Mouse (Mus musculus) embryo, embryonic 10.5 days (tissue): ENCODE measurements around the gene Erbb3.
"Not testable (repeated sequence)": the region's sequence is repeated elsewhere in the genome, so short reads cannot be mapped to it uniquely, and the experiment has no call there.

Source experiments
- DNase-seq: peaks from one replicate; pipeline ENCODE4 v3.0.0-alpha.2; 2015; ENCODE audit warnings: low spot score

Gene Erbb3

GRCm38 (mm10) chr10:128589464-128590192 lies at the start of gene Erbb3:
Gene Erbb3, minus strand, starts transcription at chr10:128589652.
- DNase-seq: peak; percentile 78

- peak; percentile 59 for DNase-seq
These were observed 47.6 kb upstream of the Erbb3 start for GRCm38 (mm10) chr10:128637011-128637410.

- no peak for DNase-seq
These were observed 47.1 kb upstream of the Erbb3 start for GRCm38 (mm10) chr10:128636561-128636960.

GRCm38 (mm10) chr10:128635697-128636096 lies 46.2 kb upstream of the Erbb3 start:
- no peak for DNase-seq

- DNase-seq: no peak
These were observed 42.1 kb upstream of the Erbb3 start for GRCm38 (mm10) chr10:128631571-128631970.

- not testable (repeated sequence) for DNase-seq
These were observed 40.9 kb upstream of the Erbb3 start for GRCm38 (mm10) chr10:128630306-128630705.

- no peak for DNase-seq
These were observed 40.3 kb upstream of the Erbb3 start for GRCm38 (mm10) chr10:128629746-128630145.

GRCm38 (mm10) chr10:128627398-128628317 lies 38.2 kb upstream of the Erbb3 start:
- DNase-seq: no peak

- DNase-seq: peak; percentile 100
These were observed 37.2 kb upstream of the Erbb3 start, which contains the start of gene Rps26 for GRCm38 (mm10) chr10:128626311-128627310. Gene Rps26, minus strand, starts transcription at chr10:128626747.

GRCm38 (mm10) chr10:128625287-128625894 lies 35.9 kb upstream of the Erbb3 start:
- DNase-seq: no peak

- DNase-seq: not testable (repeated sequence)
These were observed 33.7 kb upstream of the Erbb3 start for GRCm38 (mm10) chr10:128623106-128623613.

GRCm38 (mm10) chr10:128622702-128623101 lies 33.2 kb upstream of the Erbb3 start:
- DNase-seq: no peak

- DNase-seq: no peak
These were observed 32.6 kb upstream of the Erbb3 start for GRCm38 (mm10) chr10:128621986-128622520.

GRCm38 (mm10) chr10:128620241-128620640 lies 30.8 kb upstream of the Erbb3 start:
- no peak for DNase-seq

- not testable (repeated sequence) for DNase-seq
These were observed 29.7 kb upstream of the Erbb3 start for GRCm38 (mm10) chr10:128619148-128619547.

GRCm38 (mm10) chr10:128618570-128618969 lies 29.1 kb upstream of the Erbb3 start:
- DNase-seq: no peak

GRCm38 (mm10) chr10:128615798-128616448 lies 26.5 kb upstream of the Erbb3 start:
- DNase-seq: not testable (repeated sequence)

GRCm38 (mm10) chr10:128614934-128615333 lies 25.5 kb upstream of the Erbb3 start:
- no peak for DNase-seq

- not testable (repeated sequence) for DNase-seq
These were observed 24.4 kb upstream of the Erbb3 start for GRCm38 (mm10) chr10:128613820-128614219.

- DNase-seq: no peak
These were observed 23.6 kb upstream of the Erbb3 start for GRCm38 (mm10) chr10:128613154-128613440.
